Mouse (Mus musculus) pancreas, adult 10 weeks (tissue): ENCODE results near the gene Oas1d. TPM values are rescaled to one million over a fixed set of nuclear protein-coding genes. Genes with fewer than 3 reads are reported as not detected.

Experiments
- polyA plus RNA-seq: library from polyadenylated mRNA; stranded (reverse); fragments of 350-450 nt; fragmentation: Illumina TruSeq; extraction: RNeasy Lipid Tissue Mini Kit (QIAGEN cat#74804); gene quantifications from one replicate; pipeline ENCODE4 v1.2.3, GENCODE M21; 2015; ENCODE audit warnings: low read depth, low replicate concordance; ENCODE audit not compliant: insufficient read depth

Gene Oas1d
- not detected for polyA plus RNA-seq

DNA sequence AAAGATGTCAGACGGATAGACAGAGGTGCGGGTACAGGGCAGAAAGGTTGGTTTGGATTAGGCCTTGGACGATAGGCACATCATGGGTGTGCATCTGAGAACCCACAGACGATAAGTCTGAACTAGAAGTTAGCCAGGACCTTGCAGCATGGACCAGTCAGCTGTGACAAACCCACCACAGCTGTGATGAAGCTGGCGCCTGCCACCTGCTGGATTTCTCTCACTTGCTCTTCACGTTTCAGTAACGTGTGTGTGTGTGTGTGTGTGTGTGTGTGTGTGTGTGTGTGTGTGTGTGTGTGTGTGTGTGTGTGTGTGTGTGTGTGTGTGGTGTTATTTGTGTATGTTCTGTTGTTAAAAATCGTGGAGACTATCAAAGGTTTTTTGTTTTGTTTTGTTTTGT, at the start of gene Oas1d:
Oas1d (plus strand) TSS at position 333 of the 400 bp plus-strand sequence.

DNA sequence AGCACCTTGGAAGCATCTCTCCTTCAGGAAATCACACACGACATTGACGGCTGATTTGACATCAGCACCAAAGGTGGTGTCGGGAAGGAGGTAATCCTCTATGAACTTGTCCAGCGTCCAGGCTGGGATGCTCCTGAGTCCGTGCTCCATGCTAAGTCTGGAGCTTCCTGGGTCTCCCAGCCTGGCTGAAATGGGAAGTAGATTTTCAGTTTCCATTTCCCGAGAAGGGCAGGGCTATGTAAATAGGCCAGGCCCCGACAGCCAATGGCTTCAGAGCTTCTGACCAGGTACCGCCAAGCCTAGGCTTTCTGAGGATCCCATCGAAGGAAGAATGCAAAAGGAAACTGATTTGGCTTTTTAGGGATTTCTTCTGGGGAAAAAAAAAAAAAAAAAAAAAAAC, 26.9 kb upstream of the Oas1d start, which contains the start of gene Oas1g:
Oas1g (minus strand) TSS at position 201 of the 400 bp plus-strand sequence.

DNA sequence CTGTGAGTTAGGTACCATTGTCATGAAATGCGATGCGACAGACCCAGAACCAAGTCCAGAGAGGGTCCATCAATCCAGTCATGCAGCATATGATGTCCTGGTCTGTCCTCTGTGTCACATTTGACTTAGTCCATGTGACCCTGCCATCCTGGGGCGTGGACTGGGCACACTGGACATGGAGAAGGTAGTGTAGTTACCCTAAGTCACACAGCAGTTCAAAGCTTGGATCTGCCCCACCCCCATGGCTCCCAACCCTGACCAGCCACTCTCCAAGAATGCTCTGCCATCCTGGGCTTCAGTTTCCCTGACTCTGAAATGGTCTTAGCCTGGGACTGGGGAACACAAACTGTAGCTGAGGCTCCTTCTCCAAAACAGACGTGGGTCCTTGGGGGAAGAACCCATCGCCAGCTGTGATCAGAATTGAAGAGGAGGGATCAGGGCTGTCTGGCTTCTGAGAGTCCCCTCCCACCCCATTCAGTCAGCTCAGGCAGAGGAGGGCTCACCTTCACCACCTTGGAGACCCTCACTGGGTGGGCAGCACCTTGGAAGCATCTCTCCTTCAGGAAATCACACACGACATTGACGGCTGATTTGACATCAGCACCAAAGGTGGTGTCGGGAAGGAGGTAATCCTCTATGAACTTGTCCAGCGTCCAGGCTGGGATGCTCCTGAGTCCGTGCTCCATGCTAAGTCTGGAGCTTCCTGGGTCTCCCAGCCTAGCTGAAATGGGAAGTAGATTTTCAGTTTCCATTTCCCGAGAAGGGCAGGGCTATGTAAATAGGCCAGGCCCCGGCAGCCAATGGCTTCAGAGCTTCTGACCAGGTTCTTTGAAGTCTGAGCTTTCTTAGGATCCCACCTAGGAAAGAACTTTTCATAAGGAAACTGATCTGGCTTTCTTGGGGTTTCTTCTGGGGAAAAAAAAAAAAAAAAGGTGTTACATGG, 7.3 kb upstream of the Oas1d start, which contains the start of gene Oas1a:
Oas1a (minus strand) TSS at position 731 of the 943 bp plus-strand sequence.

Other genes with a start within 250 kb of the Oas1d start
- 13.4 TPM for gene Dtx1, start 202.6 kb upstream of the Oas1d start, polyA plus RNA-seq
- gene Oas2, start 164.7 kb upstream of the Oas1d start, polyA plus RNA-seq = 3.2 TPM
- not detected for gene Oas3, start 136.9 kb upstream of the Oas1d start, polyA plus RNA-seq
- not detected for gene Oas1e, start 119.0 kb upstream of the Oas1d start, polyA plus RNA-seq
- gene Oas1c, start 102.0 kb upstream of the Oas1d start, polyA plus RNA-seq = 1.6 TPM
- not detected for gene Oas1f, start 67.2 kb upstream of the Oas1d start, polyA plus RNA-seq
- not detected for gene Oas1h, start 53.1 kb upstream of the Oas1d start, polyA plus RNA-seq
- gene Oas1g, start 26.9 kb upstream of the Oas1d start, polyA plus RNA-seq = 1.6 TPM
- 3.1 TPM for gene Oas1a, start 7.0 kb upstream of the Oas1d start, polyA plus RNA-seq
- gene Rph3a, start 95.6 kb downstream of the Oas1d start, polyA plus RNA-seq = not detected